Mouse (Mus musculus) embryonic fibroblast, embryonic 13.5 days (primary cell): ENCODE data around the gene Foxn3. TPM values are rescaled to one million over a fixed set of nuclear protein-coding genes. Genes with fewer than 3 reads are reported as not detected.

Source experiments
- H3K27ac ChIP-seq: 2 replicates; pipeline ENCODE4 v1.5.1; 2012; ENCODE audit warnings: low read length, control low read depth, inconsistent platforms; ENCODE audit not compliant: insufficient read depth
- H3K4me1 ChIP-seq: 2 replicates; pipeline ENCODE4 v1.6.1; 2011; ENCODE audit warnings: low read length; ENCODE audit not compliant: control insufficient read depth, insufficient read depth
- H3K4me3 ChIP-seq: 2 replicates; pipeline ENCODE4 v1.5.1; 2011; ENCODE audit warnings: mild to moderate bottlenecking, control low read depth, low read length; ENCODE audit not compliant: insufficient read depth
- CTCF ChIP-seq: IDR thresholded peaks from 2 replicates; pipeline ENCODE4 v1.5.1; 2011; ENCODE audit warnings: mild to moderate bottlenecking, control low read depth, low read length, moderate library complexity, borderline replicate concordance; ENCODE audit not compliant: insufficient read depth
- POLR2A ChIP-seq: IDR thresholded peaks from 2 replicates; pipeline ENCODE4 v1.6.1; 2011; ENCODE audit warnings: low read depth, mild to moderate bottlenecking, control low read depth, low read length, moderate library complexity
- polyA plus RNA-seq: library from polyadenylated mRNA; stranded (reverse); fragments of >200 nt; gene quantifications from 2 replicates; pipeline ENCODE4 v1.2.4, GENCODE M21; 2011; ENCODE audit warnings: low read depth; ENCODE audit not compliant: missing spikeins, insufficient read length

Foxn3 gene
- 39.6 and 59.0 TPM in 2 replicates for polyA plus RNA-seq

DNA sequence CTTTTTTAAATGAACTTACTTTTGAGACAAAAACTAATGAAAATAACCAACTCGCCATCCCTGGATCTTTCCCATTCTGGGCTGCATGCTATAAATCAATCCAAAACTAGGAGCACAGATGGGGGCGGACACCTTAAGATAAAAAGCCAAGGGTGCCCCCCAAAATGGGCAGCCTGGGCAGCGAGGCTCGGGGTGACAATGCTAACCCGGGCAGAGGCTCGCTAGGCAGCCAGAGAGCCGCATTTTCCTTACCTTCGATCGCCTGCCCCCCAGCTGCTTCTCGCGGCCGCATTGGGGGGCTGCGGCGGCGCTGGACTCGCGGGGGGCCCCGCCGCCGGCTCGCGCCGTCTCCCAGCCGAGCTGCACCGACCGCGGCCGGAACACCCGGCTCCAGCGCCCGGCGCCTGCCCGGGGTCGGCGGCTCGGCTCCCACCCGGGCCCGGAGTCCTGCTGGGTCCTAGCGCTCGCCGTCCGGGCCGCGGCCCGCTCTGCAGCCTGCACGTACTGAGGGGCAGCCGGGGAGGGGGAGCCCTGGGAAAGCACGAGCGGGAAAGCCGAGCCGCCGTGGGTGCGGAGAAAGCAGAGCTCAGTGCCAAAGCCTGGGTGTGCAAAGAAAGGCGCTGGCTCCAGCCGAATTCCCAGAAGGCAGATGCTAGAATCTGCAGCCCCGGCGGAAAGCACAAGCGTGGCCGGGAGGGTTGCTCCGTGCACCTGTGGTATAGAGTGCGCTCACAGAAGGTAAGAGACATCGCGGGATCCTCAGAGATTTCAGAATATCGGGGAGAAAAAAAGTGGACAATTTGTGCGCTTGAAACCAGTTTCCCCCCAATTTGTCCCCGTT, at the start of gene Foxn3:
TSS of gene Foxn3 (minus strand) at position 364 of the 841 bp plus-strand sequence.
- H3K27ac ChIP-seq: no peak within 1 kb of the TSS
- TF ChIP-seq POLR2A (no peak), CTCF (no peak)
- H3K4me3 ChIP-seq: peak within 1 kb of the TSS; percentile 88

DNA sequence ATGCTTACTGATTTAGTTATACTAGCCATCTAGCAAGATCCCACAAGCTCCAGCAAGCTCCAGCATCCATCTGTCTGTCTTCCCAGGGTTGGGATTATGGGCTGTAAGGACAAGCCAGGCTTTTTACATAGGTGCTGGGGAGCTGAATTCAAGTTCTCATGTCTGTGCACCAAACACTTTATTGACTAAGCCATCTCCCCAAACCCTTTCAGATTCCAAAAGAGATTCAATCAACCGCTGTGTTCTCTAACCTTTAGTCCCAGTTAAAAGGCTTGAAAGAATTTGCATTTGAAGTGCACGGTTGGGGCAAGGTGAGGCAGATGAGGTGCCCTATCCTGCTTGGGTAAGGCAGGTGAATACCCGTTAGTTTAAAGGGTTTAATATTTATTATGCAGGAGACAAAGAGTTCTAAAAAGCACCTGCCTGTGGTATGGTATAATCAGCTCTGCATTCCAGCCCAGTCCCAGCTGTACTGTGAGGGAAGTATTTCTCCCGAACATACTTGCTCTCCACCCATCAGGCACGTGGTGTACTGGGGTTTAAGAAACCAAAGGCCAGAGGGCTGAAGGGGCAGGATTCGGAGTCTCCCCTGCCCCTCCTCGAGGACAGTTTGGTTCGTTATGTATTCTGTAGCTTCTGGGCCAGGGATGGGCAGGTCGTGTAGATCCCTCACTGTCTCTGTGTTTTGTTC, 48.9 kb upstream of the Foxn3 start:
- Histone ChIP-seq H3K27ac (no peak overlapping the region), H3K4me3 (no peak overlapping the region), H3K4me1 (no peaks in the 10 kb centered on the region; the same call in 1 of the 2 replicates)
- TF ChIP-seq POLR2A (no peak), CTCF (no peak)

More for the DNA sequence above, at the start of gene Foxn3:
- peaks cover 2% of the 10 kb centered on the region; the same call in 1 of the 2 replicates for H3K4me1 ChIP-seq

DNA sequence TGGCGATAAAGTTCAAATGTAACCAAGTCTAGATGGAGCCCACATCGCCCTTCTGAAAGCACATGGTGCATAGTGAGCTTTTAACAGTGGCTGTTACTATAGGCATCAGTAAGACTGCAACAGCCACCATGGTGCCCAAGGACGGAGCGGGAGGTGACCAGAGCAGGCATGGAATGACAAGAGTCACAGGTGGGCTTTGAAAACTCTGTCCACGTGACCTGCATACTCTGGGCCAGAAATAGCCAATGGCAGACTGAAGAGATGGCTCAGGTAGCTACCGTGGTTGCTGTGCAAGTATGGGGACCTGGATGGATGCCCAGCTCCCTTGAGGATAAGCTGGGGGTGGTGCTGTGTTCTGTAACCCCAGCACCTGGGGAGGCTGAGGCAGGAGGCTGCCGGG, 47.5 kb upstream of the Foxn3 start:
- Histone ChIP-seq H3K4me3 (no peak overlapping the region), H3K27ac (no peak overlapping the region), H3K4me1 (no peaks in the 10 kb centered on the region; the same call in 1 of the 2 replicates)
- TF ChIP-seq CTCF (no peak), POLR2A (no peak)

DNA sequence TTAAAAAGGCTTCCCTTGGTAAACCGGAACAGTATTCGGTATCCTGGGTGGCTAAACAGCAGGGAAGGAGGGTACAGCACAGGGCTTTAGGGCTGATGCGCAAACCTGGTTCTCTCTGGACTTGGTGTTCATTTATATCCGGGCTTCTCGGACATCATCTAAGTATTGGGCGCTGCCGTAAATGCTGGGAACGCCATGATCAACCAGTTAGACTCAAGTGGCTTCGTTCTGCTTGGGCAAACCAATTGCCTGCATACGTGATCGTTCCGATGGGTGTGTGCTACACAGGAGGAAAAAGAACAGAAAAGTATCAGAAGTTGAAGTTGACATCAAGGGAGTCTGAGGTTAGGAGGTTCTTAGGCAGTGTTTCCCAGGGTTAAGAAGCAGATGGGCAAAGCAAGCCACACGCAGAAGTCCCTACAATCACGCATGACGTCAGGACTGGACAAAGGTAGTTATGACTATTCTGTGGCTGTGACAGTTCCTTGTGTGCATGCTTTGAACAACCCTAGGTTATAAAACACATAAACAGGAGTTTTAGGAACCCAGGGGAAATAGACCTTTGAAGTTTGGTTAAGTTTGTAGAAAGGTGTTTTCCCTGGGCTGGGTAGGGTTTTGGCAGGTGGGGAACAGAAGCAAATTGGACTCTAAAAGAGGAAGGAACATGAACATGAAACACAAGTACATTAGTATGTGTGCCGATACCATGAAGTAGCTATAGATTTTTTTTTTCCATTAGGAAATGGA, 46.9 kb upstream of the Foxn3 start:
- Histone ChIP-seq H3K27ac (no peak overlapping the region), H3K4me3 (no peak overlapping the region), H3K4me1 (no peaks in the 10 kb centered on the region; the same call in 1 of the 2 replicates)
- TF ChIP-seq POLR2A: no peak
- TF ChIP-seq CTCF: no peak

DNA sequence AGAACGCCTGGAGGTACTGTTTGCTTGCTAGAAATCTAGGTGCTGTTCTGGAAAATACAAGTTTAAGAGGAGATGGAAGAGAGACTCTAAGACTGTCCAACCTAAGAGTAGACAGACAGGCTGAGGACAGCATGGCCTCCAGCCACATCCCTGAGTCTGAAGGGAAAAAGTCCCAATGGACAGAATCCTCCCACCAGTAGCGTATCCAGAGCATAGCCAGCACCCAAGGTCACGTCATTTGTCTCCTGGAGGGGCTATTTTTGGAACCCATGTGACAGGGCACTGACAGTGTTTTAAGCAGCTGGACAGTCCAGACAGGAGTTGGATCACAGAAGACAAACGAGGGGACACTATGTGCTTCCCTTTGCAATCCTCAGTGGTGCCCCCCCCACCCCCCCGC, 46.3 kb upstream of the Foxn3 start:
- no peak for TF ChIP-seq CTCF
- no peak for TF ChIP-seq POLR2A
- no peak overlapping the region for H3K27ac ChIP-seq
- no peak overlapping the region for H3K4me3 ChIP-seq
- no peaks in the 10 kb centered on the region; the same call in 1 of the 2 replicates for H3K4me1 ChIP-seq

DNA sequence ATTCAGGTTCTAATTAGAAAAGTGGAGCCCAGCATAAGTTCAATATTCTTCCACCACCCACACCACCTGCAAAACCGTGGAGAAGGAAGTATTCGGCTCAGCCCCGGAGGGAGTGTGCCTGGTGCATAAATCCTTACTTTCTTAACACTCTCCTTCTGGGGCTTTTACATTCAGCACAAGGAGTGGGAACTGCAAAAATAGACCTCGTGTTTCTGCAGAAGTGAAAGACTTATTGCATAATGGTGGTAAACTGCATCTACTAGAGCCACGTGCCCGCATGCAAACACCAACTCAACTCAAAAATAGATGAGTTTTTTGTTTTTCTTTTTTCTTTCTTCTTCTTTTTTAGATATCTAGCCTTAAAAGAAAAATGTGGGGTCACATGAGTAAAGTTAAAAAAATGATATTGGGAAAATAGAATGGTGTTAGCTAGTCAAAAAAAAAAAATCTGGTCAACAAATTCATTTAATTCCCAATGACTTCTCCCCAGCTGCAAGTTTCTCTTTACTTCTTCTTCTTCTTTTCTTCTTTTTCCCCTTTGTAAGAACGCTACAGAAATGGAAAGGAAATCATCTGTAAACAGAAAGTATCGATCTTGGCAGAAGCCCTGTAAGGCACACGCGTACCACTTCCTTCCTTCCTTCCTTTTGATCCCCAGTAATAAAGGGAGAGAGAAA, 45.0 kb upstream of the Foxn3 start:
- Histone ChIP-seq H3K4me1 (no peaks in the 10 kb centered on the region; the same call in 1 of the 2 replicates), H3K4me3 (no peak overlapping the region), H3K27ac (no peak overlapping the region)
- TF ChIP-seq POLR2A (no peak), CTCF (no peak)

DNA sequence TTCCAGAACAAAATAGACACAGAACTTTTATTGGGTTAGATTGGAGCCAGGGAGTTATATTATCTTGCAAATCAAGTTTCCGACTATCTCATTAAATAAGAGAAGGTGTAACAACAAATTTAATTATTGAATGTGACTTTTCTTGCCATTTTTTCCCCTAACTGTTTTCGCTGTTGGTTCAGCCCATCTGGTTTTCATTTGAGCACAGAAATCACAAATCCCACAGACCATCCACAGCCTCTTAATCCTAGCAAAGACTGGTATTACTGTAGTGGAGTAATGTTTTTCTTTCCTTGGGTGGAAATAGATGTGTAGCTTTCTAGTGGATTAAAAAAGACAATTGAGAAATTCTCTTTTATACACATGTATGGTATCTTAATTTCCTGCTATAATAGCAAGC, 40.0 kb upstream of the Foxn3 start:
- H3K4me3 ChIP-seq: no peak overlapping the region
- no peaks in the 10 kb centered on the region for H3K4me1 ChIP-seq
- H3K27ac ChIP-seq: no peak overlapping the region
- no peak for TF ChIP-seq CTCF
- no peak for TF ChIP-seq POLR2A

DNA sequence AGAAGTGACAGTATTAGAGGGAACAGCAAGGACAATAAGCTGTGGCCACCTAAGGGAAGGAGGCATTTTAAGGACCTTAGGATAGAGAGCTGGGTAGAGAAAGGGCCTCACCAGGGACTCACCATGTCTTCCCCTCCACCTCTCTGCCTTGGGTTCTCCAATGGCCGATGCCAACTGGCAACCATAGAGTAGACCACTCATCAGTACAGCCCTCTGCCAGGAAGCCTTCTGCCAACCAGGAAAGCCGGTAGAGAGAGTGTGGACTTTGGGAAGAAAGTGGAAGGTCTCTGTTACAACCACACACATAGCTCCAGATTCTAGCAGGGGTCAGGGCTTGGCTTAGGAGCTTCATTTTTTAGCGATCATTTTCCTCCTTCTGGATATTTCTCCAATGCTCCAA, 38.5 kb upstream of the Foxn3 start:
- TF ChIP-seq POLR2A (no peak), CTCF (no peak)
- Histone ChIP-seq H3K4me3 (no peak overlapping the region), H3K4me1 (no peaks in the 10 kb centered on the region), H3K27ac (no peak overlapping the region)

DNA sequence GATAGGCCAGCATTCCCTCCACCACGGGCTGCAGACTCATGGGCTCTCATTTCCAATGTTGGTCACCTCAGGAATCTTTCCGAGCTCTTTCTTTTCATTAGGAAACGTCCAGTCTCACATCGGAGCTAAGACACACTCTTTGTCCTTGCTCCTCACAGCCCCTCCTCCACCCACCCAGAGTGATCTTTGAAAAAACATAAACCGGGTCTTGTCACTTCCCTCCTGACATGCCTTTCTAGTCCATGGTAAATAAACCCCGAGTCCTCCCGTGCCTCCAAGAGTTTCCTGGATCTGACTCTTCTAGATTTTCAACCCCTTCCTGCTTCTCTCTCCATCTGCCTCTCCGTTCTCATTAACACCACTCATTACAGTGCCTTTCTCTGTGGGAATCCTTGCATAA, 38.0 kb upstream of the Foxn3 start:
- TF ChIP-seq CTCF (no peak), POLR2A (no peak)
- Histone ChIP-seq H3K27ac (no peak overlapping the region), H3K4me1 (no peaks in the 10 kb centered on the region), H3K4me3 (no peak overlapping the region)

DNA sequence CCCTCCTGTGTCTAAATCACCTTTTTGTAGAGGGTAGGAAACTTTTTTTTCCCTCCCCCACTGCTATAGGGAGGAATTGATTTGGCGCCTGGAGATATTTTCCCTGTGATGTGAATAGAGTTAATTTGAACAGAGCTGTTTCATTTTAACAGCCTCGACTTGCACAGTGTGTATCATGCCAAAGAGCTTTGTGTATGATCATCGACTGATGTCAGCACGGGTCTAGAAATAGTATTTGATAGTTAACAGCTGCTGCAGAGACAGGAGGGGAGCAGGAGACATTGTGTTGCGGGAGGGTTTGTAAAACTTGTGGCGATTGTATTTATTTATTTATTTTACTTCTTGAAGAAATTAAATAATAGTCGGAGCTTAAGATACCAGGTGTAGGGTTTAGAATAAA, 36.2 kb upstream of the Foxn3 start:
- H3K4me1 ChIP-seq: no peaks in the 10 kb centered on the region
- H3K4me3 ChIP-seq: no peak overlapping the region
- TF ChIP-seq CTCF (no peak), POLR2A (no peak)
- no peak overlapping the region for H3K27ac ChIP-seq
